Mouse (Mus musculus): ENCODE data around the gene Lrrc51. TPM values are rescaled to one million over a fixed set of nuclear protein-coding genes. Genes with fewer than 3 reads are reported as not detected.
A peak's percentile ranks its signal among the peaks of the same experiment; 100 is the strongest.

Gene Lrrc51
- polyA plus RNA-seq, 2 experiments: 1.4 to 2.1 TPM

DNA sequence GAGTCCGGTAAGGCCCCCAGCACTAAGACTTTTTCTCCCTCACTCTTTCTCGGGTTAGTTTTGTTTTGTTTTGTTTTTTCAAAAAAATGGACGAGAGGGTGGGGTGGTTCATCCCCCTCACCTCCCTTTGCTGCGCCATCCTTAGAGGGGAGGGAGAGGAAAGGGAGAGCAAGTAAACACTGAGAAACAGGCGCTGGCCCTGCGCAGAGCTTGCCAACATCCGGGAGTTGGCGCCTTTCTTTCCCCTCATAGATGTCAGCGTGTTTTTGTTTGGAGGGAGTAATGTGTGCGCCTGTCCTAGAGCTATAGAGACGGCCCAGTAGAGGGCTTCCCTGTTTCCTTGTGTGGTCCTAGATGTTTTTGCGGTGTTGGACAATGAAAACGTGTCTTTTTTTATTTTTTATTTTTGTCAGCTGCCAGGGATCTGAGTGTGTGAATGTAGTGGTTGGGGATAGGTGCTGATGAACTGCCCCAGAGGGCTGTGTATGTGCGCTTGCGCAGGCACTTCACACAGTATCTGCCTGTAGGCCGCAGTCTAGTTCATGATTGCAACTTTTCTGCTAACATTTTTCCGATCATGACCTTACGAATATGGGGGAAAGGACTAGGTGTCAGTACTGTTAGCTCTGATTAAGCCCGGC is 37.2 kb upstream of the Lrrc51 start:
- peaks cover 22 to 31% of the 10 kb centered on the region in 2 experiments for H3K4me1 ChIP-seq (replicated peaks; ENCODE audit: control insufficient read depth in 2 of 2, insufficient read depth in 2 of 2, low read length in 1 of 2)
- H3K27me3 ChIP-seq (ENCODE audit: control insufficient read depth, insufficient read depth, low read length): no peaks in the 10 kb centered on the region
- peak overlapping the region; percentile 79 for H3K4me2 ChIP-seq (ENCODE audit: low read depth)
- H3K9ac ChIP-seq (replicated peaks): peak overlapping the region; percentile 68
- peak overlapping the region; percentile 65 to 82 for H3K4me3 ChIP-seq (ENCODE audit: insufficient read depth in 1 of 2, low read depth in 2 of 2, low read length in 2 of 2)
- no peaks in the 10 kb centered on the region for H3K36me3 ChIP-seq (replicated peaks; ENCODE audit: control insufficient read depth, insufficient read depth, low read depth)
- ATAC-seq (ENCODE audit: insufficient read depth): peak; percentile 36; the same call in 1 of the 2 replicates
- WGBS (ENCODE audit: insufficient replicate concordance): 7% methylated on average over 19 of the region's 19 CpGs
- peak overlapping the region; percentile 38 for H3K27ac ChIP-seq
- TF ChIP-seq EP300 (IDR thresholded peaks at IDR 0.05; ENCODE audit: low read depth) (no peak), CTCF (IDR thresholded peaks at IDR 0.05; ENCODE audit: low read depth) (no peak)
- peak in 2 of 3 experiments; percentile 22 to 32 for DNase-seq (ENCODE audit: low read depth in 3 of 3, low spot score in 3 of 3)
- H3K9me3 ChIP-seq (ENCODE audit: control insufficient read depth, low read length): no peaks in the 10 kb centered on the region

DNA sequence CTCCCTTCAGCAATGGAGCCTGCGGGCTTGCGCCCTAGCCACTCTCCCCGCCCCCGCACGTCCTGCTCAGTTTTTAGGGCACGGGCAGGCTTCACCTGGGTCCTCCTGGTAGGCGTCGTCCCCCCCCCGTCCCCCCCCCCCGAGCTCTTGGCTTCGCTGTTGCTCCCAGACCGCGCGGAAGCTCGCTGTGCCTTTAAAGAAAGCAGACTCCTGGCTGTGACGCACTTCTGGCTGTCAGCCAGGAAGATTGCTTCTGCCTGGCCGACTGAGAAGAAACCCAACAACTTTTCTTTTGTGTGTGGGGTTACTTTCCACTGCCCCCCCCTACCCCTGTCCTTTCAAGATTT is 36.7 kb upstream of the Lrrc51 start:
- H3K9me3 ChIP-seq (ENCODE audit: control insufficient read depth, low read length): no peaks in the 10 kb centered on the region
- peak; percentile 58; the same call in 1 of the 2 replicates for ATAC-seq (ENCODE audit: insufficient read depth)
- TF ChIP-seq EP300 (IDR thresholded peaks at IDR 0.05; ENCODE audit: low read depth) (no peak), CTCF (IDR thresholded peaks at IDR 0.05; ENCODE audit: low read depth) (no peak)
- H3K27me3 ChIP-seq (ENCODE audit: control insufficient read depth, insufficient read depth, low read length): no peaks in the 10 kb centered on the region
- H3K4me3 ChIP-seq (ENCODE audit: insufficient read depth in 1 of 2, low read depth in 2 of 2, low read length in 2 of 2): peak overlapping the region; percentile 65 to 82
- no peaks in the 10 kb centered on the region for H3K36me3 ChIP-seq (replicated peaks; ENCODE audit: control insufficient read depth, insufficient read depth, low read depth)
- peak overlapping the region; percentile 38 for H3K27ac ChIP-seq
- H3K4me2 ChIP-seq (ENCODE audit: low read depth): peak overlapping the region; percentile 79
- peaks cover 26 to 36% of the 10 kb centered on the region in 2 experiments for H3K4me1 ChIP-seq (replicated peaks; ENCODE audit: control insufficient read depth in 2 of 2, insufficient read depth in 2 of 2, low read length in 1 of 2)
- DNase-seq (ENCODE audit: low read depth in 3 of 3, low spot score in 3 of 3): peak; percentile 53 to 59 (median 55)
- H3K9ac ChIP-seq (replicated peaks): peak overlapping the region; percentile 68
- under 1% methylated on average over 17 of the region's 17 CpGs for WGBS (ENCODE audit: insufficient replicate concordance)

DNA sequence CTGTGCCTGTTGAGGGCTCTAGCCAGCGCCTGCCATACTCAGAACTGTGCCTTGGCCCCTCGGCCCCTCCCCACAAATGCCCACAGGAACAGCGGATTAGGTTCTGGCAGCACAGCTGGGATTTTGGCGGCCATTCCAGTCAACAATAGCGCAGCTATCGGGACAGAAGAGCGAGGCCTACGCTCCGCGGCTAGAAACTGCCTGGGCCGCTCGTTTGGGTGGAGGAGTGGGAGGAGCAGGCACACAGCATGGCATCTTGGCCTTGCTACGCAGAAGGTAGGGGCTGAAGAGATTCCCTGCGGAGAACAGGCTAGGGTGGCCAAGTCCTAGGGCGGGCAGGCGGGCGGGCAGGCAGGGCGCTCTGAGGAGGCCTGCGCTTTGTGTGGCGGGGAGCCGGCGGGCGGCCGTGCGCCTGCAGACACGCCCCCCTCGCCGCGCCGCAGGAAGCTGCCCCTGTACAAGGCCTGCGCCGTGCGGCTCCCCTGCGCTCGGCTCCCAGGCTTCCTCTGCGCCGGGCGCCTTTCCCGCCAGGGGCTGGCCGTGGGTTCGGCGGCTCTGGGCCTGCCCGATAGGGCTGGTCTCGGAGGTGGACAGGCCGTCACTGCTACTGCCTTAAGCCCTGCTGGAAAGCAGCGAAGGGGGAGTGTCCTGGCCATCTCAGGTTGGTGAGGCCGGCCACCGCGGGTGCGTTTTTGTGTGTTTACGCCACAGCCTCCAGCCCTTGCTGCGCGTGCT is 36.2 kb upstream of the Lrrc51 start:
- Histone ChIP-seq H3K36me3 (replicated peaks; ENCODE audit: control insufficient read depth, insufficient read depth, low read depth) (no peaks in the 10 kb centered on the region), H3K27me3 (ENCODE audit: control insufficient read depth, insufficient read depth, low read length) (no peaks in the 10 kb centered on the region), H3K27ac (peak overlapping the region; percentile 48), H3K4me2 (ENCODE audit: low read depth) (peak overlapping the region; percentile 79), H3K9ac (replicated peaks) (peak overlapping the region; percentile 68), H3K4me1 (replicated peaks; ENCODE audit: control insufficient read depth in 2 of 2, insufficient read depth in 2 of 2, low read length in 1 of 2) (peaks cover 32 to 38% of the 10 kb centered on the region in 2 experiments), H3K4me3 (ENCODE audit: insufficient read depth in 1 of 2, low read depth in 2 of 2, low read length in 2 of 2) (peak overlapping the region; percentile 65 to 82), H3K9me3 (ENCODE audit: control insufficient read depth, low read length) (no peaks in the 10 kb centered on the region)
- ATAC-seq (ENCODE audit: insufficient read depth): peak; percentile 86
- TF ChIP-seq EP300 (IDR thresholded peaks at IDR 0.05; ENCODE audit: low read depth) (no peak), CTCF (IDR thresholded peaks at IDR 0.05; ENCODE audit: low read depth) (no peak)
- WGBS (ENCODE audit: insufficient replicate concordance): under 1% methylated on average over 53 of the region's 53 CpGs
- peak; percentile 44 to 57 (median 51) for DNase-seq (ENCODE audit: low read depth in 3 of 3, low spot score in 3 of 3)

DNA sequence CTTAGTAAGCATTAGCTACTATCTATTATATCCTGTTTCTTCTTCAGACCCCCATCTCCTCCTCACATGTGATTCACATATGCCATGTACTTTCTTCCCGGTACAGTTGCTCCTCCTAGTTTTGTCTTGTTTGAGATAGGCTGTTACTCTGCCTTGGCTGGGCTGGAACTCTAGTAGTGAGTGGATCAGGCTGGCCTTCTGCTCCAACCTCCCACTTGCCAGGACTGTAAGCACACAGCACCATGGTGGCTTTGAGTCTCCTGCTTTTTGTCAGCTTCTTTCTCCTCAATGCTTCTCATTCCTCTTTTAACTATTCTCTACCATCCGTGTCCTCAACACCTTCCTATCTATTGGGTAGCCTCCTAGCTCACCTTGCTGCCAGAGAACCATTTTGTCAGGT is 35.1 kb upstream of the Lrrc51 start:
- TF ChIP-seq EP300 (IDR thresholded peaks at IDR 0.05; ENCODE audit: low read depth): no peak
- TF ChIP-seq CTCF (IDR thresholded peaks at IDR 0.05; ENCODE audit: low read depth): no peak
- peak overlapping the region; percentile 79 for H3K4me2 ChIP-seq (ENCODE audit: low read depth)
- DNase-seq (ENCODE audit: low read depth in 3 of 3, low spot score in 3 of 3) (no peak), ATAC-seq (ENCODE audit: insufficient read depth) (no peak)
- no peaks in the 10 kb centered on the region for H3K27me3 ChIP-seq (ENCODE audit: control insufficient read depth, insufficient read depth, low read length)
- WGBS (ENCODE audit: insufficient replicate concordance): 50% methylated on average over 2 of the region's 2 CpGs
- H3K27ac ChIP-seq: no peak overlapping the region
- H3K4me1 ChIP-seq (replicated peaks; ENCODE audit: control insufficient read depth in 2 of 2, insufficient read depth in 2 of 2, low read length in 1 of 2): peaks cover 32 to 42% of the 10 kb centered on the region in 2 experiments
- H3K9ac ChIP-seq (replicated peaks): no peak overlapping the region
- no peak overlapping the region; a peak in 1 of 4 replicates for H3K4me3 ChIP-seq (ENCODE audit: insufficient read depth in 1 of 2, low read depth in 2 of 2, low read length in 2 of 2)
- H3K9me3 ChIP-seq (ENCODE audit: control insufficient read depth, low read length): no peaks in the 10 kb centered on the region
- no peaks in the 10 kb centered on the region for H3K36me3 ChIP-seq (replicated peaks; ENCODE audit: control insufficient read depth, insufficient read depth, low read depth)

DNA sequence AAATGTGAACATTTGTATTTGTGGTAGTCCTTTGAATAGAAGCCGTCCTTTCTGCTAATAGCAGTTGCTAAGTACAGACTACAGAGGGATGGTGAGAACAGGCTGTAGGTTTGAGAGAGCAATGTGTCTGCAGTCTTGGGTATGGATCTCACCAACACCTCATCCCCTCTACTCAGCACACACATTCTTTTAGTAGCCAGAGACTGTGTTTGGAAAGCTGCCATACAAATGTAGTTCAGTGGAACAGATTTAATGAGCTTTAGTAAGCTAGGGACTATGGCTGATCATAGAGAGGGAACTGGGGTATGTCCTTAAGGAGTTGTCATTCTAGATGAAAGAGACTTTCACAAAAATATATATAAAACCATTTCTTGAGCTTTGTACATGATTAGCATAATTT is 33.6 kb upstream of the Lrrc51 start:
- 89% methylated on average over 1 of the region's 1 CpGs for WGBS (ENCODE audit: insufficient replicate concordance)
- TF ChIP-seq EP300 (IDR thresholded peaks at IDR 0.05; ENCODE audit: low read depth) (no peak), CTCF (IDR thresholded peaks at IDR 0.05; ENCODE audit: low read depth) (no peak)

More for the DNA sequence above, 33.6 kb upstream of the Lrrc51 start:
- peaks cover 32 to 45% of the 10 kb centered on the region in 2 experiments for H3K4me1 ChIP-seq (replicated peaks; ENCODE audit: control insufficient read depth in 2 of 2, insufficient read depth in 2 of 2, low read length in 1 of 2)
- H3K9me3 ChIP-seq (ENCODE audit: control insufficient read depth, low read length): no peaks in the 10 kb centered on the region
- H3K27ac ChIP-seq: no peak overlapping the region
- DNase-seq (ENCODE audit: low read depth in 3 of 3, low spot score in 3 of 3) (no peak), ATAC-seq (ENCODE audit: insufficient read depth) (no peak)
- H3K27me3 ChIP-seq (ENCODE audit: control insufficient read depth, insufficient read depth, low read length): no peaks in the 10 kb centered on the region
- H3K4me3 ChIP-seq (ENCODE audit: insufficient read depth in 1 of 2, low read depth in 2 of 2, low read length in 2 of 2): no peak overlapping the region
- H3K4me2 ChIP-seq (ENCODE audit: low read depth): no peak overlapping the region
- no peak overlapping the region for H3K9ac ChIP-seq (replicated peaks)
- no peaks in the 10 kb centered on the region for H3K36me3 ChIP-seq (replicated peaks; ENCODE audit: control insufficient read depth, insufficient read depth, low read depth)

All from liver, embryonic 14.5 days (tissue).